ENCODE assay signal across 14 mouse cellular contexts in genomic region chr11:72349016-72349415, GRCm38 (mm10). TPM values are rescaled to one million over a fixed set of nuclear protein-coding genes. Genes with fewer than 3 reads are reported as not detected.
DNase-seq lines count a peak whose midpoint lies in the region; ATAC-seq lines count a peak whose summit lies in the region.
"Had no signal": no experiment of that assay in that cellular context is flagged by ENCODE, and none has a peak within 500 bp of the region (broad histone marks: within the 10 kb centered on the region; RNA-seq: fewer than 3 reads in every experiment).

No protein-coding gene starts in this region.

- H3K9ac ChIP-seq in kidney, embryonic 15.5 days = no peak overlapping the region
- H3K9ac ChIP-seq: intestine, embryonic 15.5 days; limb, embryonic 13.5 days; neural tube, embryonic 12.5 days had no signal

- no peaks in the 10 kb centered on the region; the same call in 1 of the 2 replicates for H3K4me1 ChIP-seq in kidney, embryonic 15.5 days
- H3K4me1 ChIP-seq: neural tube, embryonic 12.5 days had no signal

- WGBS in kidney, embryonic 15.5 days = 49% methylated on average over 8 of the region's 8 CpGs

- peak; percentile 36 for DNase-seq in kidney, adult 18-20 months
- DNase-seq in R1 (ENCODE audit: low read depth, low spot score) = peak; percentile 19
- peak; percentile 53 for DNase-seq in cerebellum, adult 11 months
- peak; percentile 30 for DNase-seq in kidney, postnatal 10 days
- no peak for DNase-seq in left cerebral cortex, postnatal 10 days (ENCODE audit: extremely low spot score in 1 of 2, low spot score in 2 of 2)
- DNase-seq in adrenal gland, adult 8-10 months = no peak
- DNase-seq: heart, postnatal 10 days had no signal

- H3K27me3 ChIP-seq in kidney, embryonic 15.5 days = no peaks in the 10 kb centered on the region
- H3K27me3 ChIP-seq: intestine, embryonic 15.5 days; limb, embryonic 13.5 days; neural tube, embryonic 12.5 days had no signal

- intact Hi-C loops in left cerebral cortex, postnatal 10 days (cut with DNase I) = no loop called here

- H3K36me3 ChIP-seq in kidney, embryonic 15.5 days = no peaks in the 10 kb centered on the region
- H3K36me3 ChIP-seq: intestine, embryonic 15.5 days; limb, embryonic 13.5 days; neural tube, embryonic 12.5 days had no signal

- no peak overlapping the region for H3K27ac ChIP-seq in kidney, embryonic 15.5 days
- H3K27ac ChIP-seq: intestine, embryonic 15.5 days; limb, embryonic 13.5 days; neural tube, embryonic 12.5 days had no signal

- no peaks in the 10 kb centered on the region for H3K9me3 ChIP-seq in kidney, embryonic 15.5 days (replicated peaks)
- H3K9me3 ChIP-seq: intestine, embryonic 15.5 days; limb, embryonic 13.5 days; neural tube, embryonic 12.5 days had no signal

- ATAC-seq in kidney, embryonic 15.5 days (replicated peaks; ENCODE audit: low FRiP score) = no peak
- ATAC-seq in megakaryocyte progenitor cell, adult 5-6 weeks (replicated peaks; ENCODE audit: poor library complexity) = no peak

- H3K4me3 ChIP-seq in kidney, embryonic 15.5 days (replicated peaks) = no peak overlapping the region
- H3K4me3 ChIP-seq: intestine, embryonic 15.5 days; limb, embryonic 13.5 days; neural tube, embryonic 12.5 days had no signal

- H3K4me2 ChIP-seq in kidney, embryonic 15.5 days = no peak overlapping the region
- H3K4me2 ChIP-seq: intestine, embryonic 15.5 days; limb, embryonic 13.5 days; neural tube, embryonic 12.5 days had no signal

RNA-seq across cellular contexts. Expression of gene Tekt1, which starts 13.2 kb away (rescaled TPM):
- polyA plus RNA-seq in kidney, embryonic 15.5 days (2015; fragmentation: Nextera tagmentation; extraction: Ambion mirVana) = 5.4 and 5.6 TPM in 2 replicates
- total RNA-seq in left cerebral cortex, postnatal 10 days (2021) = 1 to 10 TPM in 1 of 2 experiments, under 1 TPM in 1; 0.99 to 1.2 TPM
- 1 to 10 TPM in 1 of 4 experiments, under 1 TPM in 2, not detected in 1; 0.52 to 1.0 (median 0.55) TPM for total RNA-seq in adrenal gland, adult 8-10 months (2022)
- not detected in 2 replicates for total RNA-seq in megakaryocyte progenitor cell, adult 5-6 weeks (2015)
- not detected in 2 replicates for total RNA-seq in megakaryocyte progenitor cell, adult 5-6 weeks (2017)
- total RNA-seq: megakaryocyte, adult 5-6 weeks had no signal
- polyA plus RNA-seq: small intestine, adult 2 months had no signal

RNA-seq across cellular contexts. Expression of gene Fbxo39, which starts 34.8 kb away (rescaled TPM):
- not detected in 2 replicates for polyA plus RNA-seq in kidney, embryonic 15.5 days (2015; fragmentation: Nextera tagmentation; extraction: Ambion mirVana)
- total RNA-seq in left cerebral cortex, postnatal 10 days (2021) = not detected
- not detected for total RNA-seq in adrenal gland, adult 8-10 months (2022)
- total RNA-seq in megakaryocyte progenitor cell, adult 5-6 weeks (2015) = not detected in 2 replicates
- total RNA-seq in megakaryocyte progenitor cell, adult 5-6 weeks (2017) = not detected in 2 replicates
- total RNA-seq: heart, postnatal 10 days had no signal
- polyA plus RNA-seq: intestine, embryonic 15.5 days; limb, embryonic 13.5 days; neural tube, embryonic 12.5 days; small intestine, adult 2 months had no signal

RNA-seq across cellular contexts. Expression of gene Xaf1, which starts 47.6 kb away (rescaled TPM):
- polyA plus RNA-seq in kidney, embryonic 15.5 days (2015; fragmentation: Nextera tagmentation; extraction: Ambion mirVana) = 4.3 and 6.2 TPM in 2 replicates
- total RNA-seq in left cerebral cortex, postnatal 10 days (2021) = 1 to 10 TPM; 1.3 to 1.4 TPM
- 10 to 100 TPM; 20.7 to 26.4 (median 25.5) TPM for total RNA-seq in adrenal gland, adult 8-10 months (2022)
- total RNA-seq in megakaryocyte progenitor cell, adult 5-6 weeks (2015) = 7.2 and 16.1 TPM in 2 replicates
- 3.5 and 17.4 TPM in 2 replicates for total RNA-seq in megakaryocyte progenitor cell, adult 5-6 weeks (2017)

Comparison
In these comparisons a context has a peak if more than half of its experiments do, and no peak if none do; other contexts are left out.
1. DNase-seq: peak in kidney, adult 18-20 months (single experiment), R1 (single experiment), cerebellum, adult 11 months (single experiment) and kidney, postnatal 10 days (single experiment); none in left cerebral cortex, postnatal 10 days (0 of 2) and adrenal gland, adult 8-10 months (single experiment).